Mouse (Mus musculus) cortical plate, adult 2 months (tissue): ENCODE data around the gene Osgin1.

Experiments
- CTCF ChIP-seq: fragments of 200-500 bp; IDR thresholded peaks from 2 replicates; pipeline ENCODE4 v1.5.1; 2011; ENCODE audit warnings: mild to moderate bottlenecking, control low read depth, low read length; ENCODE audit not compliant: insufficient read depth; ENCODE audit errors: extremely low read depth
- POLR2A ChIP-seq: fragments of 200-500 bp; IDR thresholded peaks from 2 replicates; pipeline ENCODE4 v1.6.1; 2011; ENCODE audit warnings: mild to moderate bottlenecking, low read length, control low read depth; ENCODE audit not compliant: insufficient read depth; ENCODE audit errors: extremely low read depth

DNA sequence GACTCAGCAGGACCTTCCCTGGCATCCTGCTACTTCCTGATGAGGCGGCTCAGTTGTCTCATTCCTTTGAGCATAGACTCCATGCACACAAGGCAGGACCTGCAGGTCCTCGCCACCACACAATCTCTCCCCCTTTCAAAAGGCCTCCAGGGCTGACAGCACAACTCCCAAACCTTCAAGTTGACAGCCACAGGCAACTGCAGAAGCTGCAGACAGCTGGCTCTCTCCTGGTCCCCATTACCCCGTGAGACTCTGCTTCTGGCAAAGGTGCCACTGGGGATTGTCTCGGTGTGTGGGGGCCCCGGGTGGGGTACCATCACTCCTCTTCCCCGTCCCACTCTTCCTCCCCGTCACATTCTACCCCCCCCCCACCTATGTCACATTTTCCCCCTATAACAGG is 13.6 kb upstream of the Osgin1 start:
- TF ChIP-seq CTCF (no peak), POLR2A (no peak)
